Mouse (Mus musculus): ENCODE measurements around the gene Mpv17l2. TPM values are rescaled to one million over a fixed set of nuclear protein-coding genes. Genes with fewer than 3 reads are reported as not detected.
A peak's percentile ranks its signal among the peaks of the same experiment; 100 is the strongest.

Mpv17l2 gene
- total RNA-seq, 1 experiment from 2014 or later = 4.8 TPM

GRCm38 (mm10) chr8:70741661-70742060 lies 19.1 kb downstream of the Mpv17l2 start:
- ATAC-seq (ENCODE audit: extremely low read depth, insufficient number of reproducible peaks, low FRiP score, poor library complexity, severe bottlenecking) = no peak

- ATAC-seq (ENCODE audit: extremely low read depth, insufficient number of reproducible peaks, low FRiP score, poor library complexity, severe bottlenecking) = no peak
These were observed 22.5 kb downstream of the Mpv17l2 start for GRCm38 (mm10) chr8:70738211-70738610.

GRCm38 (mm10) chr8:70737705-70738104 lies 23.0 kb downstream of the Mpv17l2 start:
- no peak for ATAC-seq (ENCODE audit: extremely low read depth, insufficient number of reproducible peaks, low FRiP score, poor library complexity, severe bottlenecking)

GRCm38 (mm10) chr8:70730956-70731355 lies 29.8 kb downstream of the Mpv17l2 start:
- ATAC-seq (ENCODE audit: extremely low read depth, insufficient number of reproducible peaks, low FRiP score, poor library complexity, severe bottlenecking) = peak; percentile 74

- ATAC-seq (ENCODE audit: extremely low read depth, insufficient number of reproducible peaks, low FRiP score, poor library complexity, severe bottlenecking) = peak; percentile 75
These were observed 30.8 kb downstream of the Mpv17l2 start for GRCm38 (mm10) chr8:70729808-70730475.

- ATAC-seq (ENCODE audit: extremely low read depth, insufficient number of reproducible peaks, low FRiP score, poor library complexity, severe bottlenecking) = no peak
These were observed 34.0 kb downstream of the Mpv17l2 start for GRCm38 (mm10) chr8:70726721-70727120.

- ATAC-seq (ENCODE audit: extremely low read depth, insufficient number of reproducible peaks, low FRiP score, poor library complexity, severe bottlenecking) = no peak
These were observed 34.8 kb downstream of the Mpv17l2 start for GRCm38 (mm10) chr8:70725792-70726447.

- ATAC-seq (ENCODE audit: extremely low read depth, insufficient number of reproducible peaks, low FRiP score, poor library complexity, severe bottlenecking) = no peak
These were observed 36.5 kb downstream of the Mpv17l2 start for GRCm38 (mm10) chr8:70724216-70724615.

GRCm38 (mm10) chr8:70723486-70724210 lies 37.1 kb downstream of the Mpv17l2 start, which contains the start of gene Pde4c:
TSS of gene Pde4c (plus strand) at chr8:70723720.
- ATAC-seq (ENCODE audit: extremely low read depth, insufficient number of reproducible peaks, low FRiP score, poor library complexity, severe bottlenecking) = no peak

- ATAC-seq (ENCODE audit: extremely low read depth, insufficient number of reproducible peaks, low FRiP score, poor library complexity, severe bottlenecking) = no peak
These were observed 39.1 kb downstream of the Mpv17l2 start for GRCm38 (mm10) chr8:70721601-70722000.

GRCm38 (mm10) chr8:70720739-70721138 lies 40.0 kb downstream of the Mpv17l2 start:
- ATAC-seq (ENCODE audit: extremely low read depth, insufficient number of reproducible peaks, low FRiP score, poor library complexity, severe bottlenecking) = peak; percentile 65

- peak; percentile 4; the same call in 1 of the 2 replicates for ATAC-seq (ENCODE audit: extremely low read depth, insufficient number of reproducible peaks, low FRiP score, poor library complexity, severe bottlenecking)
These were observed 40.9 kb downstream of the Mpv17l2 start for GRCm38 (mm10) chr8:70719796-70720270.

GRCm38 (mm10) chr8:70718297-70718696 lies 42.4 kb downstream of the Mpv17l2 start, which contains the start of gene Gm3336:
TSS of gene Gm3336 (plus strand) at chr8:70718543.
- ATAC-seq (ENCODE audit: extremely low read depth, insufficient number of reproducible peaks, low FRiP score, poor library complexity, severe bottlenecking) = peak; percentile 54

GRCm38 (mm10) chr8:70716521-70717400 lies 44.0 kb downstream of the Mpv17l2 start:
- ATAC-seq (ENCODE audit: extremely low read depth, insufficient number of reproducible peaks, low FRiP score, poor library complexity, severe bottlenecking) = no peak

GRCm38 (mm10) chr8:70715086-70715485 lies 45.7 kb downstream of the Mpv17l2 start:
- ATAC-seq (ENCODE audit: extremely low read depth, insufficient number of reproducible peaks, low FRiP score, poor library complexity, severe bottlenecking) = no peak

- ATAC-seq (ENCODE audit: extremely low read depth, insufficient number of reproducible peaks, low FRiP score, poor library complexity, severe bottlenecking) = no peak
These were observed 46.8 kb downstream of the Mpv17l2 start for GRCm38 (mm10) chr8:70713991-70714390.

GRCm38 (mm10) chr8:70711041-70711440 lies 49.7 kb downstream of the Mpv17l2 start:
- no peak for ATAC-seq (ENCODE audit: extremely low read depth, insufficient number of reproducible peaks, low FRiP score, poor library complexity, severe bottlenecking)

GRCm38 (mm10) chr8:70710296-70710695 lies 50.5 kb downstream of the Mpv17l2 start:
- ATAC-seq (ENCODE audit: extremely low read depth, insufficient number of reproducible peaks, low FRiP score, poor library complexity, severe bottlenecking) = no peak

GRCm38 (mm10) chr8:70709794-70710193 lies 51.0 kb downstream of the Mpv17l2 start:
- no peak for ATAC-seq (ENCODE audit: extremely low read depth, insufficient number of reproducible peaks, low FRiP score, poor library complexity, severe bottlenecking)
